Mouse (Mus musculus) yolk sac, embryonic 10.5 days (tissue): ENCODE results near the gene Lcmt1.
A peak's percentile ranks its signal among the peaks of the same experiment; 100 is the strongest.

Experiments
- DNase-seq: peaks from one replicate; pipeline ENCODE4 v3.0.0-alpha.2; 2017; ENCODE audit warnings: low spot score

Gene Lcmt1

DNA sequence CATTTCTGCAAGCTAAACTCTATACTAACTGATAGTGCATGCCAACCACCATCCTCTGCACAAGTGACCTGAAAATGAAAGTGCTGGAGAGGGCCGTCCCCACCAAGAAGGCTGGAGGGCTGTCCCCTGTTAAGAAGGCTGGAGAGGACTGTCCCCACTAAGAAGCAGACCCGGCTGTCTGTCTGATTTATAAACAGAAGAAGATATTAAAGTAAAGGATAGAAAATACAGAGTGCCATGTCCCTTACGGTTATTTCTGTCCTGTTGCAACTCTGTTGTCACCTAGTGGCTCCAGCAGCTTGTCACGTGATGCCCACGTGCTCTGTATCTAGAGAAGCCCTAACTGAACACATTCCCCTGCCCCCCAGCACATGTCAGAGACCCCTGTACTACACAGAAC is 9.4 kb upstream of the Lcmt1 start:
- no peak for DNase-seq

DNA sequence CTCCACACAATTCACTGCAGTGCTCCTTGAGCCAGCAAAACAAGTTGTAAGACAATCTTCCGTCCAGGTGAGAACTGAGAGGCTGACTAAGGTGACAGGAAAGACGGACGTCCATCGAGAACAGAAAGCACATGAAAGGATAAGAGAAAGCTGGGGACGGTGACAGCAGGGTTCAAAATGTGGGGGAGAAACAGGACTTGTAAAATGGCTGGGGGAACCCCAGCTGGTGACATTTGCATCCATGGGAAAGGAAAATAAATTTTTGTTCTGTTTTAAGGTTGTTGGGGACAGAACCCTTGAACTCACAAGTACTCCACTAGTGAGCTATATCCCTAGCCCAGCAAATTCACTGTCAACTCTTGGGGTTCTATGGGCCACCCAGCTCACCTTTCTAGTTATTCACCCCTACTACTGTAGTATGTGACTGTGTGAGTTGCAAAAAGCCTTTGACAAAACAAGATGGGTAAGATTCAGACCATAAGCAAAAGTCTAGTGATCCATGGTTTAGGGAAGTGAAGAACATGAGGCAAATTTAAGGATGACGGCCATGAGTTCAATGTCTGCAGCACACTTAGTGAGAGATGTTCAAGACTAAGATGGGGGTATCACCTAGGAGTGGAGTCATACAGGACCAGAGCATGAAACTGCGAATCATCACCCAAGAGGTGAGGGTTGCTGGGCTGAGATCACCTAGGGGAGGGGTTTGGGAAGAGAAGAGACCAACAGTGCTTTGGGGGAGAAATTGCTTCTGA is 8.2 kb upstream of the Lcmt1 start:
- no peak for DNase-seq

DNA sequence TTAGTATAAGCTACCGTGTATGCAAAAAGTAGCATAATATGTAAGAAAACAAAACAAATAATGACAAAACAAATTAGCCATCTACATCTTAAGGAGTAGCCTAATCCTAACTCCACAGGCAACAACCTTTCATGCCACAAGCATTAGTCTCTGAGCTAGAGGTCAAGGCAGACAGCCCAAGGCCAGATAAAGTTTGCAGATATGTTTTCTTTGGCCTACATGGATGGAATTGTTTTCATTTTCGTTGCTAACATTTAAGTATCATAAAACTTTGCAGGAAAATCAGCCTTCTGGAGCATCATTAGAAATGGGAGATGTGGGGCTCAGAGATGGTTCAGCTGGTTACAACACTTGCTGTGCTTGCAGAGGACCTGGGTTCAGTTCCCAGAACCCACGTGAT is 6.8 kb upstream of the Lcmt1 start:
- no peak for DNase-seq

DNA sequence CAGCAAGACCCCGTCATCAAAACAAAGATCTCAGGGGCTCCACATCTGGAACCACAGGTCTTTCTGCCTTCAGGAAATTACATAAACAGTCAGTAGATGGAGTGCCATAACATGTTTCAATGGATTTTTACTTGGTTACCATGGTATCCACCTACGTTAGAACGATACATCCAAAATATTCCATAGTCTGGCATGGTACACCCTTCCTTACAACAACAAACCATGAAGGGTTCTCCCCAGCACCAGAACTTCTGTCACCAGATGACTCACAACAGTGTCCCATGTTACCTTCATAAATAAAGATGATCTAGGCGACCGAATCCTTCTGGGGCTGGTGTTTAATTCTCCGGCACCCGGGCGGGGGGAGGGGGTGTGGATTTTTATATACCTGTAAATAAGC is 5.6 kb upstream of the Lcmt1 start:
- no peak for DNase-seq

DNA sequence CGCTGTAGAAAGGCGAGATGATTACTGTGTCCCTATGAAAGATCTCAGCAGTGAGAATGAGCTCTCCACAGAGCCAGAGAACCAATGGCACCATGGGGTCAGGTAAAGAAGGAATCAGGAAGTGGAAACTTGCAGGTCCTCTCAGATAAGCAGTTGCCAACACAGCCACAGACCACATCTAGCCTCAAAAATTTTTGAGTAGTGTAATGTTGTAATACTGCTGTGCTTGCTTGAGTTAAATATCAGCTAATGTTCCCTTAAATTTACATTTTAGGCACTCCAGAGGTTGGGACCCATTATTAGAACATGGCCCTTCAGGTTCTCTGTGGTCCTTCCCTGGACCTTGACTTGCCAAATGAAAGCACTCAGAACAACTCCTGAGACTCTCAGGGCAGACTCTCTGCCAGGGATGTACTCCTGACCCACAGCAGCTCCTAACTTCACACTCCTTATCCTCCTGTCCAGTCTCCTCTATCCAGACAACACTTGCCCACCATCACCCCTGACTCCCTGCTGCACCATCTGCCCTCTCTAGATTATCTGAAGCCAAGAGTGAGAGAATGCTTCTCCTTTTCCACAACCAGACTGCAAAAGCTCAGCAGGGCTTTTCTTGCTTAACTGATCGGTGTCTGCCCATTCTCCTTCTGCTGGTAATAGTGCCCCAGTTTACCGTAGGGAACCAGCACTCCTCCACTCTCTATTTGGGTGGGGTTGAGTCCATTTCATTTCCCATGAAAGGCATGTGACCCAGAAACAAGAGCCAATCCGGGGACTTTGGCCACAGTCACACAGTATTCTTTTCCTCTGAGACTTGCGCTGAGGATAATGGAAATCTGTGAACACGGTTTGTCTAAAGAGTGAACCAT is 3.5 kb upstream of the Lcmt1 start:
- no peak for DNase-seq

DNA sequence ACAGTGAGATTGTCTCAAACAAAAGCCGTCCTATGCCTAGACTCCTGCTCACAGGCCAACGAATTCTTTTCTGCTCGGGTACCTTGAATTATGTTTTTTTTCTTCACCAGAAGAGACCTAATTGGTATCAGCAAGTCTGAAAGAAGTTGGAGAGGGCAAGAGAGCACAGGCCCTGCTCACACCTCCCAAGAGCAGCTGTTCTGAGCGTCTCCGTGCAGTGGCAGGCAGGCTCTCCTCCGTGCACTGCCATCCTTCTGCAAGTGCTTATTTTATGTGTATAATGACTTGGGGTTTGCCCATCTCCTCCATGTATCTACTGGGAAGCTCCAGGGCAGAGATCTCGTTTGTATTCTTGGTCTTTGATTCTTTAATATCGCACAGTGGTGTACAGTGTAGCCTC is 2.8 kb upstream of the Lcmt1 start:
- no peak for DNase-seq

DNA sequence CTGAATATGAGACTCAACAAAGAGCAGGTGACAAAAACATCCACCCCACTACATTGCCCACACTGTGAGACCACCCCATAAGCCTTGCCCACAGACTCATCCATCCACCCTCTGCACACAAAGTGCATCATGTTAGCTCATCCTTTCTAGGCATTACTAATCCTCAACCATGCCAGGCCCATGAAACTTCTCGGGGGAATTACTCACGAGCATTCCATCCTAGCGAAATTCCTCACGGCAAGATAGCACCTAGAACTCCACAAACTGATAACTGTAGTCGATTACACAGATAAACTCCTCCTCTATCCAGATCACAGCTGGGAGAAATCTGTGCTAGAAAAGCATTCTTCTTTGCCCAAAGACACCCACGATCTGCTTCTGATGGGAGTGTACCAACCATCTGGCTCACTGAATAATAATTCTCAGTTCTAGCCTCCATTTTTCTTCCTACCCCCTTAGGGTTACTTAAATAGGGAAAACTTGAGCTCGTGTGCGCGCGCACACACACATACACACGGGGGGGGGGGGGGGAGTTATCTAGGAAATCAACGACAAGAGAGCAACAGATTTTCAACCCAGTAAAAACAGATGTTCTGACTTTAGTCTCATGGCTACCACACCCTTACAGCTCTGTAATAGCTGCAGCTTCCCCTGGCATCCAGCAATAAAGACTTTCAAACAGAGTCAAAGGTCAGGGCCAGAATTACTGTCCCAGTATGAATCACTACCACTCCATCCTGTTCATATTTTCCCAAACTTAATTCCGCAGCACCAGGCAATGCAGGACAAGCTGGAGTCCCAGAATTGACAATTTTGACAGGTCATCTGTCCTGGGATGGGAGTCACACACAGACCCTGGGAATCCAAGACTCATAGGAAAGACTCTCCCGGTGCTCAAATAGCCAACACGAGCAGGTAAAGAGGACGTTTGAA is 2.1 kb upstream of the Lcmt1 start:
- DNase-seq, result no peak

DNA sequence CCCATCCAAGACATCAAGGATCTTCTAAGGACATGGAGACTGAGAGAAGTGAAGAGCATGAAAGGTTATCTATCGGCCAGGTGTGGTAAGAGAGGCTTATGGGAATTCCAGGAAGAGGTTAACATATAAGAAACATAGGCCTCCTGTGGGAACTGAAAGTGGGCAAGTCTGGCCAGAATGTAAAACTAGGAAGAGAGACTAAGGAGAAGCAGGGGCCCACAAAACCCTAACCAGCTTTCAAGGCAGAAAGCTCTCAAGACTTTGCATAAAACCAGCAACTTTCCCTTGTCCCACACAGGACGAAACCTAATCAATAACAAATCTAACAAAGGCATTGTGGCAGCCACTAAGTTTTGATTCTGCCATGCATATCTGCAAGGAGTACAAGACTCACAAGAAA is 1.4 kb upstream of the Lcmt1 start:
- DNase-seq, result no peak

DNA sequence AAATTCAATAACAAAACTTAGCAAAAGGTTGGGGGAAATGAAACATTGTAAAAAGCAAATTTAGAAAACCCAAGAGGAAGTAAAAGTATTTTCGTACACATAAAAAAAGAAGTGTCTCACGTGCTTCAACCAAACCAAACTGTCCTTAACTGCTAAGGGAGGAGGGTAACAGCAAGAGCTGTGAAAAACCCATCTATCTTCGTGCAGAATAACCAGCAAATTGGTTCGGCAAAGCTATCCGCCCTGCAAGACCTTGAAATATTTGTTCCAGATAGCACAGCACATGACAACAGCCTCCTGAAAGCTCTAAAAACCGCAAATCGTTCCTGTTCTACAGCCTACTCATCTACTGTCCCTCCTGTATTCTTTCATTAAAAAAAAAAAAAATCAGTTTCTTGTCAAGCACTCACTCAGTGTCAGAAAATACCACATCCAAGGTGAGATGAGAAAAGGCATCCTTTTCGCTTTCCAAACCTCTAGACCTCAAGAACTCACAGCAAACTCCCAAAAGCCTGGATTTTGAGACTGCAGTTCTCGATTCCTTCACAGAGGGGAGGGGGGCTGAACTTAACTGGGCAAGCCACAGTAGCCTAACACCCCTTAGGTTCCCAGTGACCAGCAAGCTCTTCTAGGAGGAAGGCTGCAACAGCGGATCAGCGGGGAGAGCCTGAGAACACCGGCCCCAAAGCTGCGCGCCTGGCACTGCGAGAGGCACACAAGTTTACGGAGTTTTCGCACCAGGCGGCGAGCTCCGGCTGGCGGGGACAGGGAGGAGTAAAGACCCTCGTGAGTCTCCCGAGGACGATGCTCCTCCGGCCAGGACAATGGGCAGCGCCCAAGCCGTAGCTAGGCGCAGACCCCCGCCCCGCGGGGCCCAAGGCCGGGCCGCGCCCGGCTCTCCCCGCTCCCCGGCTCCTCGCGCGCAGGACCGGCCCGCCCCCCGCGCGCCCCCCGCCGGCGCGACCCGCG is 522 bp upstream of the Lcmt1 start:
- DNase-seq, result no peak

DNA sequence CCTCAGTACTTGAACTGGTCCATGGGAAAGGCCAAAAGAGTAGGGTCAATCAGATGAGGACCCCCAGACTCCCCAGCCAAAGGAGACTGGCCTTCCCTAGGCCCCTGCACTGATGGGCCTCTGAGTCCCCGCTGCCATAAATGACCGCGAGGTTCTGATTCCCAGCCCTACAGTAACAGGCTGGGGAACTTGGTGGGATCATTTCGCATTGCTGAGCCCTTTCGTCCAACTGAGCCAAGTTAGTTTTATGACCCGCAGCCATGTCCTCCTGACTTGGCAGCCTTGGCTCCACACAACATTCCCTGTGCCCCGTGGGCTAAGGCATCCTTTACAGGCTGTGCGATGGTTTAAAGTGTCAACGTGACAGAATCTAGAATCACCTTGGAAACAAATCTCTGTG is 1.1 kb downstream of the Lcmt1 start:
- DNase-seq, result no peak

DNA sequence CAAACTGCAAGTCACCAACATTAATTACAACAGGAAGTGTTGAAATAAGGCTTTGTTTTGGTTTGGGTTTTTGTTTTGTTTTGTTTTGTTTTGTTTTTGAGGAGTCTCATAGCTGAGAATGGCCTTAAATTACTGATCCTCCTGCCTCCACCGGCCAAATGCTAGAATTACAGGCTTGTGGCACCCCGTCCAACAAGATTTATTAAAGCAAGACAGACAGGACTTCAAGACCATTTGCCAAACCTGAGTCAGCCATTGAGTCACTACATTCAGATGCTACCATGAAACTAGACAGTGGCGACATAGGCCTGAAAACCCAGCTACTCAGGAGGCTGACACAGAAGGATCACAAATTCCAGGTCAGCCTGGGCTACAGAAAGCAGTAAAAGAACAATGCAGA is 1.9 kb downstream of the Lcmt1 start:
- DNase-seq, result no peak

DNA sequence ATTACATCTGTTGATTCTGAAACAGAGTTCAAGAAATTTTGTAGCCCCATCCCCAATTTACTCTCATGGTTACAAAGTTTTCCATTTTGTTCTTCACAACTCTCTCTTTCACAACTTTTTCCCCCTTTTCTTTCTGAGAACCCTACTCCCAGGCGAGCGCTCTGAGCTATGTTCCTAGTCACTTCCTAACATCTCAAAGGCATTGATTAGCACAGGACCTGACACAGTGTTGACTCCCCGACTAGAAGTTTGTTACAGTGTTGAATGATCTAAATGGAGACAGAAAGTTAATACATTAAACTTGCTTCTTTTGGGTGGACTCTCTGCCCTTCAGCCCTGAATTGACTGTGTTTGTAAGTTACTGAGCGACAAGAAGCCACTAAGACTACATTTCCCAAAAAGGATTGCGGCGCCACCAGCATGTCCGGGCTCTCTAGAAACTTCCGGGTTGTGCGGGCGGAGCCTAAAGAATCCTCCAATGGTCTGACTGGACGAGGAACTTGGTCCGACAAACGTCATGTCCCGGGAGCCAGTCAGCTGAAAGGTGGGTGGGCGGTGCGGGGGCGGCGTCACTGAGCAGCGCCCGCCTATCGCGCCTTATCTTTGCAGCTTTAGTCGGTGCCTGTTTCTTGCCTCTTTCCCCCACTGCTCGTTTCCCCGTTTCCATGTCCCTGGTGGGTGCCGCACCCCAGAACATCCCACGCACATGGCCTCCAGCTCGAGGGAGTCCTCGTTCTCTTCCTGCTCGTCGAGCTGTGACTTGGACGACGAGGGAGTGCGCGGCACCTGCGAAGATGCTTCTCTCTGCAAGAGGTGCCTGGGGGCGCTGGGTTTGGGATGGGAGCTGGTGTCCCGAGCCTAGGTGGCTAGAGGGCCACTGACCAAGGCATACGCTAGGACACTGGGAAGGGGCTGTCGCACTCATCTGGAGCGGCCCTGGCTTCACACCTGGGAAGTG is 8.1 kb downstream of the Lcmt1 start:
- peak; percentile 96 for DNase-seq

DNA sequence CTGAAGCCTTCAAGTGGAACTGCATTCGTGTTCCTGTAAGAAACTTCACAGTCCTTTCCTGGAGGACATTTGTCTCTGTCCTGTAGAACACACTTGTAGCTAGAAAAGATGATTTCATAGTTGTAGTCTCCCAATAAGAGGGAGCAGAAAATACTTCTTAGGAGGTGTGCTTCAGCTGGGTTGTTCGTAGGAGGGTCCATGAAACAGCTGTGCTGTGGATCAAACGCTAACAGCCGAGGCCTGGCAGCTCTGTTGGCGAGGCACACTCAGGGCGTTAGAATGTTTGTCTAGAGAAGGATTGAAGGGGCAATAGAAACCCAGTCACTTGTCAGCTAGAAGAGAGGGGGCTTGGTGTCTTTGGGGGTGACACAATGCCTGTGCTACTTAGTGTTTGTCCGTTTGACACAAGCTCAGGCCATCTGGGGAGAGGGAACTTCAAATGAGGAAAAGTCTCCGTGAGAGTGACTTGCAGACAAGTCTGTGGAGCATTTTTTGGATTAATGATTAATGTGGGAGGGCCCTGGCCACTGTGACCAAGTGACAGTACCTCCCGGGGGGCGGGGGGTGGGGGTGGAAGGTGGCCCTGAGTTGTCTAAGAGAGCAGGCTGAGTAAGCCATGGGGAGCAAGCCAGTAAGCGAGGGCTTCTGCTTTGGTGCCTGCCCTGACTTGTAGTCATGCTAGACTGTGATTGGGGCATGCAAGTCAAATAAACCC is 16.3 kb downstream of the Lcmt1 start:
- DNase-seq, result peak; percentile 84

DNA sequence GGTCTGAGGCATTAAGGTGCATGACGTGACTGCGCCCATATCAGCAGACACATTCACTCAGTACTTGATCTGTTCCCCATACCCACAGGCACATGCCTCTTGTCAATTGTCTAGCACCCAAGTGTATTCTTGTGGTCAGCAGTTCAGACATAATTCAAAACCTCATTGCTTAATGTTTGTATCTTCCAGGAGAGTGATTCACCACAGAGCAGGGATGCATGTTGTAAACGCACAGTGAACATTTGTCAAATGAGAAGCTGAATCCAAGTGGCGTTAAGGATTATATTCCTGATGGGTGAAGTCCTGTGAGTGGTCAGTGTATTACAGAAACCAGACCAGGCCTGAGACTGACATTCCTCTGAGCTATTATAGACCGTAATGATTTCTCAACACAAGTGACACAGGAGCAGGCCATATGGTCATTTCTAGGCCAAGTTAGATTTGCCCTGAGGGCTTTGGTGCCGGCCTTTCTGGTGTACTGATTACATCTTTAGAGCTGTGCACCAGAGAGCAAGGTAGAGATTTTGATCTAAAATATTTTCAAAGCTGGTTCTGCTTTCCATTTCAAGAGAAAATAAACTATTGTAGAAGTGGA is 20.2 kb downstream of the Lcmt1 start:
- DNase-seq, result no peak

DNA sequence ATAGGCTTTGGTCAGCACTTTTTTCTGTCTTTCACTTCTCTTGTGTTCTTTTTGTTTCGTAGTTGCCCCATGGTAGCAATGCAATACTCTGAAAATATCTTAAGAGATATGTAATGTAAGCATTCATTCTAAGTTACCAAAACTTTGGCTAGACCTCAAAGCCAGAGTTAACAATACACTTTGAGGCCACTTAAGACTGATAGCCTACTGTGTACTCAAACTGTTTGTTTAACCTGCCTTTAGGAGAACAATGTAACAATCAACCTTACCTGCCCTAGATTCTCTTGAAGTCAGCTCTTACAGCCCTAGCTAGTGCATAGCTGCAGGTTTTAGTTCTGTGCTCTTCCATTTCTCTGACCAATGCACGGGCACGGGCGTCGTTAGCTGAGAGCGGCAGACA is 24.7 kb downstream of the Lcmt1 start:
- DNase-seq, result peak; percentile 38

DNA sequence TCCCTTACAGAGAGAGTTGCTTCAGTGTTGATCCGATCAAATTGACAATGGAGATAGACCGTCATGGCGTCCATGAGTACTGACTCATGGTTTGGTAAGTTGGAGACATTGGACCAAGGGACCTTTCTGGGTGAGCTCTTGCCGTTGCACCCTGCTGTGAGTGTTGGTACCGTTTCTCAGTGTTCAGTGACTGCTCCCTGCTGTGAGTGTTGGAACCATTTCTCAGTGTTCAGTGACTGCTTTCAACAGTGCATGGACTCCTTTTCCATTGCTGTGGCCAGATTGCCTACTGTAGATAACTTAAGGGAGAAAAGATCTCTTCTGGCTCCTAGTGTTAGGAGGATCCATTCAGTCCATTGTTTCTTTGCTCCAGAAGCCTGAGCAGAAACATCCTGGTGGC is 27.3 kb downstream of the Lcmt1 start:
- DNase-seq, result no peak

DNA sequence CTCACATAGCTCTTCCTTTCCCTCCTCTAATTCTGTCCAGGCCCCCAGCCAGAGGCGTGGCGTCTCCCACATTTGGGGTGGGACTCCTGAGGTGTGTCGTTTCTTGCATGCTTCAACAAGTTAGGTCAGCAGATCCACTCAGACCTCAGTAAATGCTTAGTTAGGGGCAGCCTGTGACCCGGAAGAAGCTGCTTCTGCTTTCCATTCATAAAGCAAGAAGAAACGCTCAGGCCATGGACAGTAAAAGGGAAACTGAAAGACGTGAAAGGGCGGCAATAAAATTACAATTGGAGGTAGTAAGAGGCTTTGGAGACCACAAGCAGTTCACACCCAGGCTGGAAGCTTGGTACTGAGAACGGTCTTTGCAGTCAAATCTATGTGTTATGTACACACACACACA is 27.8 kb downstream of the Lcmt1 start:
- no peak for DNase-seq

DNA sequence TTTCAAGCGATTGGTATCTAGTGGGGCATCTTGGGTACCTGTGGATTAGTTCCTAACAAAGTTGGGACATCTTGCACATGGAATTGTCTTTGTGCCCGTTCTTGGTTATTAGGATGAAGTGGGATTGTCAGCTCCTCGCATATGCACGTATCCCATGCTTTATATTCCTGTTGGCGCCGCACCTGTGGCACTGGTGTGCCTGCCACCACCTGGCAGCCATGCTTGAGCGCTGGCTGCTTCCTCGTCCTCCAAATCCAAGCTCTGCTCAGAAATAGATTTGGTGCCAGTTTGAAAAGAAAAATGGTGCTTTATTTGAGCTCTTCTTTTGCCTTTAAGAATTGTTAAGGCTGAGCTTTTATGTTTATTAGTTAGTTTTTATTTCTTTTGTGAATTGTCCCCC is 28.3 kb downstream of the Lcmt1 start:
- DNase-seq, result no peak

DNA sequence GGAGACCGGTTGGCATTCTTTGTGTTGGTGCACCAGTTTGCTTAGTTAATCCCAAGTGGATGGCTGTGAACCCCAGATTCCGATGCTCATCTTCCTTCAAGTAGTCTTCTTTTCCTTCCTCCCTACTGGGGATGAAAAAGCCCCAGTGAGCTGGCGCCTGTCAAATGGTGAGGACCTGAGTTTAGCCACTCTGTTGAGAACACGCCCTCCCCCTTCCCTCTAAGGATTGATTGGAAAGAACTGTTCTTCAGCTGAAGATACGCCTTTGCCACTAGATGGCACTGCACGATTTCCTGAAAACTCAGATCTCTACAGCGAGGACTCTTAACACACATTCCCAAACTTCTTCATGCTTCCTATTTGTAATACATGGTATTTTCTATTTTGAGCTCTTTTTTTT is 29.2 kb downstream of the Lcmt1 start:
- peak; percentile 55 for DNase-seq
